Mouse (Mus musculus) kidney, adult 2 months (tissue): ENCODE measurements around the gene Wdhd1. TPM values are rescaled to one million over a fixed set of nuclear protein-coding genes. Genes with fewer than 3 reads are reported as not detected.

ENCODE experiments used
- DNase-seq: peaks from one replicate; pipeline ENCODE4 v3.0.0; 2021
- H3K27ac ChIP-seq: fragments of 200-500 bp; 2 replicates; pipeline ENCODE4 v1.5.1; 2012; ENCODE audit warnings: low read depth, low read length, control low read depth, inconsistent platforms; ENCODE audit not compliant: insufficient read depth
- H3K27me3 ChIP-seq: fragments of 200-500 bp; replicated peaks from 2 replicates; pipeline ENCODE4 v1.6.1; 2012; ENCODE audit warnings: mild to moderate bottlenecking, moderate library complexity, low read length, inconsistent platforms; ENCODE audit not compliant: control insufficient read depth, insufficient read depth
- H3K36me3 ChIP-seq: fragments of 200-500 bp; 2 replicates; pipeline ENCODE4 v1.6.1; 2012; ENCODE audit warnings: mild to moderate bottlenecking, moderate library complexity, low read length, inconsistent platforms; ENCODE audit not compliant: control insufficient read depth, insufficient read depth
- H3K4me1 ChIP-seq: fragments of 200-500 bp; 2 replicates; pipeline ENCODE4 v1.6.1; 2011; ENCODE audit warnings: low read length; ENCODE audit not compliant: control insufficient read depth, insufficient read depth
- H3K4me3 ChIP-seq: fragments of 200-500 bp; 2 replicates; pipeline ENCODE4 v1.5.1; 2011; ENCODE audit warnings: mild to moderate bottlenecking, low read depth, low read length, control low read depth; ENCODE audit not compliant: insufficient read depth
- CTCF ChIP-seq: fragments of 200-500 bp; conservative IDR thresholded peaks from 2 replicates; pipeline ENCODE4 v1.5.1; 2011; ENCODE audit warnings: low read depth, mild to moderate bottlenecking, control low read depth, low read length, moderate library complexity, mixed read lengths; ENCODE audit not compliant: insufficient read depth, insufficient read length
- POLR2A ChIP-seq: fragments of 200-500 bp; IDR thresholded peaks from one replicate; pipeline ENCODE4 v1.6.1; 2011; ENCODE audit warnings: low read depth, low read length, control low read depth
- WGBS: fragments of 180-500 bp; shearing (Covaris S2); methylation state at CpG from one replicate; pipeline ENCODE4 v1.1.7; 2018; 5-methylcytosine and 5-hydroxymethylcytosine counted together
- polyA plus RNA-seq: library from polyadenylated mRNA; depleted of rRNA; stranded (reverse); fragments of >200 nt; gene quantifications from 2 replicates; pipeline ENCODE4 v1.2.3, GENCODE M21; 2012

Gene Wdhd1
- polyA plus RNA-seq, 1 experiment, result 0.48 TPM

DNA sequence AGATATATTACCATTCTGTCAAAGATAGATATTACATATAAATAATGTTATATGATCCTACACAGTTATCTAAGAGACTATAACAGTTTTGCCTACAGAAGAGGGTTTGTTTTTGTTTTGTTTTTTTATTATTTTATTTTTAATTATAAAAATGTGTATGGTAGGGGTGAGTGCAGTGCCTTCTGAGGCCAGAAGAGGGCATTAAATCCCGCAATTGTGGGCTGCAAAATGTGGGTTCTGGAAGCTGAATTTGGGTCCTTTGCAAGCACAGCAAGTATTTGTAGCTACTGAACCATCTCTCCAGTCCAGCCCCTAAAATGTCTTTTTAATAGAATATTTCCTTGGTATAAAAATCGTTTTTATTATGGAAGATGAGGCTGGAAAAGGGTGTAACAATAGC is 2.4 kb upstream of the Wdhd1 start:
- Histone ChIP-seq H3K27ac (no peak overlapping the region), H3K27me3 (no peaks in the 10 kb centered on the region), H3K36me3 (no peaks in the 10 kb centered on the region), H3K4me3 (no peak overlapping the region), H3K4me1 (no peaks in the 10 kb centered on the region)
- no peak for DNase-seq
- 79% methylated on average over 2 of the region's 2 CpGs for WGBS
- TF ChIP-seq POLR2A, result no peak
- peak; percentile 32; the same call in 1 of the 2 replicates for TF ChIP-seq CTCF

- no peaks in the 10 kb centered on the region for H3K4me1 ChIP-seq
- WGBS, result 2% methylated on average over 22 of the region's 22 CpGs
- no peak for DNase-seq
- peak overlapping the region; percentile 73 for H3K4me3 ChIP-seq
- H3K27ac ChIP-seq, result no peak overlapping the region
- no peaks in the 10 kb centered on the region for H3K27me3 ChIP-seq
- H3K36me3 ChIP-seq, result no peaks in the 10 kb centered on the region
- no peak for TF ChIP-seq POLR2A
- no peak for TF ChIP-seq CTCF
Measured at GRCm38 (mm10) chr14:47276036-47276603, 537 bp downstream of the Wdhd1 start.

GRCm38 (mm10) chr14:47275417-47275816 is 1.2 kb downstream of the Wdhd1 start:
- Histone ChIP-seq H3K27ac (no peak overlapping the region), H3K27me3 (no peaks in the 10 kb centered on the region), H3K4me1 (no peaks in the 10 kb centered on the region), H3K36me3 (no peaks in the 10 kb centered on the region), H3K4me3 (no peak overlapping the region)
- DNase-seq, result no peak
- WGBS, result 41% methylated on average over 3 of the region's 3 CpGs
- no peak for TF ChIP-seq POLR2A
- TF ChIP-seq CTCF, result no peak

- Histone ChIP-seq H3K4me3 (no peak overlapping the region), H3K36me3 (no peaks in the 10 kb centered on the region), H3K4me1 (no peaks in the 10 kb centered on the region), H3K27me3 (no peaks in the 10 kb centered on the region), H3K27ac (no peak overlapping the region)
- no peak for TF ChIP-seq CTCF
- TF ChIP-seq POLR2A, result no peak
- 87% methylated on average over 3 of the region's 3 CpGs for WGBS
- no peak for DNase-seq
Measured at GRCm38 (mm10) chr14:47273751-47274150, 2.9 kb downstream of the Wdhd1 start.

- H3K27me3 ChIP-seq, result no peaks in the 10 kb centered on the region
- no peaks in the 10 kb centered on the region for H3K36me3 ChIP-seq
- no peak for TF ChIP-seq CTCF
- no peak for TF ChIP-seq POLR2A
- no peak overlapping the region for H3K27ac ChIP-seq
- 98% methylated on average over 2 of the region's 2 CpGs for WGBS
- no peaks in the 10 kb centered on the region for H3K4me1 ChIP-seq
- DNase-seq, result no peak
- no peak overlapping the region for H3K4me3 ChIP-seq
Measured at GRCm38 (mm10) chr14:47269706-47270105, 7.0 kb downstream of the Wdhd1 start.

GRCm38 (mm10) chr14:47269056-47269455 is 7.6 kb downstream of the Wdhd1 start:
- WGBS, result 97% methylated on average over 4 of the region's 4 CpGs

DNA sequence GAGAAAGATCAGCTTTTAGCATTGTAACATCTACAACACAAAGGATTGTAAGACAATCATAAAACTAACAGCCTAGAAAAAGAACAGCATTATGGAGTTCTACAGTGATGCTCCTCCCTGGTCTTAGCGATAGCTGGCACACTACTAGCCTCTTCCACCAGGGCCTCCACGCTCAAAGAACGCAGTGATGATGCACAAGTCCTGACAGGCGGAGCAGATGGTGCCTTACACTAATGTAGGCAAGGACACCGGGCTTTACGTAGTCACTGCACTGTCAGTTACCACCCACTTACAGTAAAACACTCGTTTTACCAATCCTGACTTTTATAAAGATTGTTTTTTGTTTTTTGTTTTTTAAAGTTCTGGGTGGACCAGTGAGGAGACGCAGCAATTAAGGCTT is 10.8 kb downstream of the Wdhd1 start:
- no peak for DNase-seq
- TF ChIP-seq POLR2A, result no peak
- TF ChIP-seq CTCF, result no peak
- Histone ChIP-seq H3K27ac (no peak overlapping the region), H3K36me3 (no peaks in the 10 kb centered on the region), H3K4me3 (no peak overlapping the region), H3K4me1 (no peaks in the 10 kb centered on the region), H3K27me3 (no peaks in the 10 kb centered on the region)
- 95% methylated on average over 8 of the region's 8 CpGs for WGBS

More at GRCm38 (mm10) chr14:47269056-47269455, 7.6 kb downstream of the Wdhd1 start:
- Histone ChIP-seq H3K4me1 (no peaks in the 10 kb centered on the region), H3K4me3 (no peak overlapping the region), H3K27ac (no peak overlapping the region), H3K27me3 (no peaks in the 10 kb centered on the region), H3K36me3 (no peaks in the 10 kb centered on the region)
- TF ChIP-seq CTCF, result no peak
- TF ChIP-seq POLR2A, result no peak
- no peak for DNase-seq

DNA sequence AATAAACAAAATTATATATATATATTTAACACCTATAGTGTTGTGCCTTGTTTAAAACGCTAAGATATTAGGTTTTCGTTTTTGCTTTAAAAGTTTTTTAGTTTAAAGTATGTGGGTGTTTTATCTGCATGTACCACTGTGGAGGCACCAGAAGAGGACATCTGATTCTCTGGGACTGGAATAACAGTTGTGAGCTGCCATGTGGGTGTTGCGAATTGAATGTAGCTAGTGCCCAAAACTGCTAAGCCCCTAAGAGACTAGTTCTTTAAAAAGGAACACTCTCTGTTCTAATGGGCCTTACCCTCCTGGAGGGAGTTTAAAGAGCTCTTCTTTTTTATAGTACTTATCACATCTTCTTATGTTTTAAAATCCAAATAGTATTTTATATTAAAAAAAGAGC is 11.8 kb downstream of the Wdhd1 start:
- WGBS, result 96% methylated on average over 3 of the region's 3 CpGs
- no peak for TF ChIP-seq POLR2A
- Histone ChIP-seq H3K27me3 (no peaks in the 10 kb centered on the region), H3K4me3 (no peak overlapping the region), H3K27ac (no peak overlapping the region), H3K4me1 (no peaks in the 10 kb centered on the region), H3K36me3 (no peaks in the 10 kb centered on the region)
- DNase-seq, result no peak
